ENCODE assay signal across 9 mouse cellular contexts in the genomic region with DNA sequence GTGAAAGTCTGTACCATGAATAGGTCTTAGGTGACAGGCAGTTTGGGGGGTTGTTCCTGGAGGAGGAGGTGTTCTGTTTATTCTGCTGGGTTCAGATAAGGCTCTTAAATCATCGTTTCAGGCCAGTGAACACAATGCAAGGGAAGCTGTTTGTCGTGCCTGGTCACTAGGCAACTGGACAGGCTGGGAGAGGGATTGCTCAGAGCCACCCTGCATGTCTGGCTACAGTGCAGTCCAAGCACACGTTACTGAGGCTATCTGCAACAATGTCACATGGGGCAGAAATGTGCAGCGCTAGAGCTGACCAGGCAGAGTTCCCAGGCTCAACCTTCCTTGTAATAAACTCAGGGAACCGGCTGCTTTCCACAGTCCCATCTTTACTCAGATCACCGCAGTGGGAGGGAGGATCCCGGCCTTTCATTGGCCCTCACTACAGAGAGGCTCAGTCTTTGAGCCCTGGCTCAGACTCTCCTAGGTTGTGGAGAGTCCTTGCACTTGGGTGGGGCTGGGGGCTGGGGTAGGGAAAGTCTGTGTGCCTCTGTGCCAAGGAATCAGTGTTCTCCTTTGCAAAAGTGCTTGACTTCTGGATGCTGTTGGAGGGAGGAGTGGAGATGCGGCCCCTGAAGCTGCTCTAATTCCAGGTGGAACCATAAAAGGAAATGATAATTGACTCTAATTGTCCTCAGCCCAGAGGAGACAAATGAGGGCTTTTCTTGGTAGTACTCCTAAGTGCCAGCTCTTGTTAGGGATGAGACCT.
DNase-seq lines count a peak whose midpoint lies in the region; ATAC-seq and TF ChIP-seq lines count a peak whose summit lies in the region.
"Had no signal": no experiment of that assay in that cellular context is flagged by ENCODE, and none has a peak within 500 bp of the region (broad histone marks: within the 10 kb centered on the region; RNA-seq: fewer than 3 reads in every experiment).

No protein-coding gene starts in this region.

- H3K9me3 ChIP-seq in heart, embryonic 14.5 days (ENCODE audit: control insufficient read depth, low read length): no peaks in the 10 kb centered on the region
- H3K9me3 ChIP-seq in kidney, postnatal 0 days (replicated peaks; ENCODE audit: low read length): no peaks in the 10 kb centered on the region
- no peaks in the 10 kb centered on the region for H3K9me3 ChIP-seq in midbrain, embryonic 10.5 days (replicated peaks)
- H3K9me3 ChIP-seq: limb, embryonic 12.5 days had no signal

- no peak for TF ChIP-seq CTCF in Patski (IDR thresholded peaks at IDR 0.05)
- no peak for TF ChIP-seq CTCF in kidney, postnatal 0 days (IDR thresholded peaks at IDR 0.05; ENCODE audit: low read depth)

- H3K4me1 ChIP-seq in heart, embryonic 14.5 days (ENCODE audit: control insufficient read depth in 2 of 2, insufficient read depth in 2 of 2, low read length in 2 of 2): peaks cover 18 to 30% of the 10 kb centered on the region in 2 experiments
- peaks cover 16% of the 10 kb centered on the region for H3K4me1 ChIP-seq in kidney, postnatal 0 days (replicated peaks; ENCODE audit: insufficient read depth, low read length)
- peaks cover 41% of the 10 kb centered on the region for H3K4me1 ChIP-seq in midbrain, embryonic 10.5 days

- H3K36me3 ChIP-seq in heart, embryonic 14.5 days (ENCODE audit: control insufficient read depth, insufficient read depth, low read length): peaks cover 49% of the 10 kb centered on the region
- no peaks in the 10 kb centered on the region for H3K36me3 ChIP-seq in kidney, postnatal 0 days (ENCODE audit: insufficient read depth, low read length)
- H3K36me3 ChIP-seq in midbrain, embryonic 10.5 days: no peaks in the 10 kb centered on the region
- H3K36me3 ChIP-seq: limb, embryonic 12.5 days had no signal

- H3K4me3 ChIP-seq in heart, embryonic 14.5 days (ENCODE audit: control insufficient read depth in 1 of 2, insufficient read depth in 1 of 2, low read depth in 1 of 2, low read length in 2 of 2): no peak overlapping the region
- no peak overlapping the region for H3K4me3 ChIP-seq in kidney, postnatal 0 days (replicated peaks; ENCODE audit: low read depth, low read length)
- peak overlapping the region; percentile 27 for H3K4me3 ChIP-seq in midbrain, embryonic 10.5 days
- H3K4me3 ChIP-seq: limb, embryonic 12.5 days had no signal

- no peaks in the 10 kb centered on the region for H3K27me3 ChIP-seq in Patski
- H3K27me3 ChIP-seq in heart, embryonic 14.5 days (ENCODE audit: control insufficient read depth, insufficient read depth, low read length): no peaks in the 10 kb centered on the region
- no peaks in the 10 kb centered on the region for H3K27me3 ChIP-seq in kidney, postnatal 0 days (ENCODE audit: insufficient read depth, low read length)
- no peaks in the 10 kb centered on the region; the same call in 1 of the 2 replicates for H3K27me3 ChIP-seq in midbrain, embryonic 10.5 days (ENCODE audit: low read depth, poor library complexity, severe bottlenecking)
- H3K27me3 ChIP-seq: limb, embryonic 12.5 days had no signal

- peak; percentile 99 for ATAC-seq in Patski
- peak; percentile 96 for ATAC-seq in heart, embryonic 14.5 days (ENCODE audit: insufficient number of reproducible peaks, insufficient read depth, low FRiP score, low read depth)
- ATAC-seq in kidney, postnatal 0 days (replicated peaks; ENCODE audit: low FRiP score, low read depth): peak; percentile 96

- CTCF ChIA-PET in Patski (lab: Charles Lee): interaction anchor here (1.0 to 2.4 kb wide), 4 partner anchors 11 to 20 kb away, joined by 3 to 8 read pairs (median 4); no protein-coding TSS in a partner anchor

- peak overlapping the region; percentile 63 to 84 for H3K27ac ChIP-seq in heart, embryonic 14.5 days (replicated peaks in 1 of 2; ENCODE audit: control insufficient read depth in 1 of 2, insufficient read depth in 1 of 2, low read depth in 2 of 2, low read length in 2 of 2)
- H3K27ac ChIP-seq in kidney, postnatal 0 days: peak overlapping the region; percentile 65
- H3K27ac ChIP-seq in midbrain, embryonic 10.5 days (replicated peaks): peak overlapping the region; percentile 79
- H3K27ac ChIP-seq: limb, embryonic 12.5 days had no signal

- 0 out of 2 replicates have a peak overlapping the region, but pooled peaks have one; percentile 3 for H3K9ac ChIP-seq in heart, embryonic 14.5 days (ENCODE audit: low read length)
- H3K9ac ChIP-seq in kidney, postnatal 0 days (ENCODE audit: low read depth, low read length): no peak overlapping the region
- H3K9ac ChIP-seq: limb, embryonic 12.5 days had no signal

- peak; percentile 89 for DNase-seq in Patski (ENCODE audit: low read depth, low spot score)
- peak; percentile 56 for DNase-seq in embryo, embryonic 9.5 days (ENCODE audit: extremely low spot score)
- peak; percentile 91 for DNase-seq in kidney, postnatal 0 days (ENCODE audit: low spot score)
- DNase-seq in midbrain, embryonic 10.5 days (ENCODE audit: low spot score): peak; percentile 65
- no peak for DNase-seq in ovary, postnatal 14 days (ENCODE audit: low spot score)
- DNase-seq in cerebellum, adult 9-10 months: no peak
- DNase-seq in thymus, postnatal 14 days: no peak

- WGBS in heart, embryonic 14.5 days: 3% methylated on average over 8 of the region's 8 CpGs
- WGBS in kidney, postnatal 0 days: 8% methylated on average over 8 of the region's 8 CpGs
- WGBS in midbrain, embryonic 10.5 days: 7% methylated on average over 8 of the region's 8 CpGs

- in situ Hi-C loops in Patski (cut with MboI; ENCODE audit: low pct_unique_long_range_greater_than_20kb): no loop called here

- POLR2A ChIA-PET in Patski (lab: Charles Lee): interaction anchor here (0.8 to 1.5 kb wide), 4 partner anchors 17 to 73 kb away, joined by 3 read pairs; no protein-coding TSS in a partner anchor

- peak overlapping the region; percentile 40 for H3K4me2 ChIP-seq in heart, embryonic 14.5 days (ENCODE audit: low read length)
- H3K4me2 ChIP-seq in kidney, postnatal 0 days (ENCODE audit: low read length): peak overlapping the region; percentile 27
- H3K4me2 ChIP-seq: limb, embryonic 12.5 days had no signal

Comparison
In these comparisons a context has a peak if more than half of its experiments do, and no peak if none do; other contexts are left out.
1. DNase-seq: peak in Patski (single experiment), embryo, embryonic 9.5 days (single experiment), kidney, postnatal 0 days (single experiment) and midbrain, embryonic 10.5 days (single experiment); none in ovary, postnatal 14 days (single experiment), cerebellum, adult 9-10 months (single experiment) and thymus, postnatal 14 days (single experiment).
2. Peak in every context shown above with its lines, with median percentiles within 50 percentile points of each other: ATAC-seq and H3K27ac ChIP-seq.